Mouse (Mus musculus) embryonic facial prominence, embryonic 11.5 days (tissue): ENCODE data around the gene Man2b1. TPM values are rescaled to one million over a fixed set of nuclear protein-coding genes. Genes with fewer than 3 reads are reported as not detected.

Source experiments
- ATAC-seq: fragments of 200-750 bp; cut with Nextera tagmentation; replicated peaks from 2 replicates; pipeline ENCODE4 v1.8.0; 2017; ENCODE audit warnings: low read depth; ENCODE audit not compliant: insufficient number of reproducible peaks, low FRiP score, low TSS enrichment
- DNase-seq: peaks from one replicate; pipeline ENCODE4 v3.0.0-alpha.2; 2015; ENCODE audit warnings: low spot score
- H3K27ac ChIP-seq: fragments of 300-500 bp; sonication (generic); replicated peaks from 2 replicates; pipeline ENCODE4 v1.5.1; 2014; ENCODE audit warnings: mild to moderate bottlenecking, low read depth, low read length, control low read depth
- H3K27me3 ChIP-seq: fragments of 300-500 bp; sonication (generic); 2 replicates; pipeline ENCODE4 v1.6.1; 2014; ENCODE audit warnings: mild to moderate bottlenecking, low read length, moderate library complexity, mixed read lengths; ENCODE audit not compliant: control insufficient read depth, insufficient read depth
- H3K36me3 ChIP-seq: fragments of 300-500 bp; sonication (generic); replicated peaks from 2 replicates; pipeline ENCODE4 v1.6.1; 2014; ENCODE audit warnings: low read depth, mild to moderate bottlenecking, low read length, moderate library complexity, mixed read lengths; ENCODE audit not compliant: control insufficient read depth, insufficient read depth
- H3K4me1 ChIP-seq: fragments of 300-500 bp; sonication (generic); 2 replicates; pipeline ENCODE4 v1.6.1; 2014; ENCODE audit warnings: low read length, mixed read lengths; ENCODE audit not compliant: control insufficient read depth, insufficient read depth
- H3K4me2 ChIP-seq: fragments of 300-500 bp; sonication (generic); 2 replicates; pipeline ENCODE4 v1.6.1; 2014; ENCODE audit warnings: low read depth, mild to moderate bottlenecking, control low read depth, low read length, moderate library complexity
- H3K4me3 ChIP-seq: fragments of 300-500 bp; sonication (generic); 2 replicates; pipeline ENCODE4 v1.5.1; 2014; ENCODE audit warnings: low read depth, low read length, control low read depth
- H3K9ac ChIP-seq: fragments of 300-500 bp; sonication (generic); replicated peaks from 2 replicates; pipeline ENCODE4 v1.6.1; 2014; ENCODE audit warnings: mild to moderate bottlenecking, control low read depth, low read length
- H3K9me3 ChIP-seq: fragments of 300-500 bp; sonication (generic); replicated peaks from 2 replicates; pipeline ENCODE4 v1.6.1; 2016; ENCODE audit warnings: mild to moderate bottlenecking, low read length, inconsistent platforms, mixed read lengths; ENCODE audit not compliant: control insufficient read depth
- WGBS: fragments of 180-500 bp; shearing (Covaris S2); extraction: QIAGEN DNeasy Blood & Tissue Kit; methylation state at CpG from one replicate; pipeline ENCODE4 v1.1.7; 2014; 5-methylcytosine and 5-hydroxymethylcytosine counted together
- polyA plus RNA-seq: library from polyadenylated mRNA; unstranded; fragments of >200 nt; fragmentation: Nextera tagmentation; extraction: Ambion mirVana; gene quantifications from 2 replicates; pipeline ENCODE4 v1.2.1, GENCODE M21; 2014

The Man2b1 gene
- polyA plus RNA-seq, 1 experiment from 2014 or later, result 19.5 TPM

DNA sequence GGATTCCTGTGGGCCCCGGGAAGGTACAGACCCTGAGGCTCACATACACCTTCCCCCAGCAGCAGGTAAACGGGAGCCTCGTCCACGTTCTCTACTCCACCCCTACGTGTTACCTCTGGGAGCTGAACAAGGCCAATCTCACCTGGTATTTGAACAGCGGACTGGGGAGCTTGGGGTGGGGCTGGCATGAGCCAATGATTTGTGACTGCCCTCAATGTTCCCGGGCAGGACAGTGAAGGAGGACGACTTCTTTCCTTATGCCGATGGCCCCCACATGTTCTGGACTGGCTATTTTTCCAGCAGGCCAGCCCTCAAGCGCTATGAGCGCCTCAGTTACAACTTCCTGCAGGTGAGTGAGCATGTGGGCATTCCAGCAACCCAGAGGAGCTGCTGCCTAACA lies 7.8 kb downstream of the Man2b1 start:
- Histone ChIP-seq H3K27ac (no peak overlapping the region), H3K9ac (no peak overlapping the region), H3K36me3 (peaks cover 2% of the 10 kb centered on the region; the same call in 1 of the 2 replicates), H3K9me3 (no peaks in the 10 kb centered on the region), H3K4me3 (no peak overlapping the region), H3K27me3 (no peaks in the 10 kb centered on the region), H3K4me1 (no peaks in the 10 kb centered on the region), H3K4me2 (no peak overlapping the region)
- DNase-seq (no peak), ATAC-seq (no peak)
- 92% methylated on average over 11 of the region's 11 CpGs for WGBS

DNA sequence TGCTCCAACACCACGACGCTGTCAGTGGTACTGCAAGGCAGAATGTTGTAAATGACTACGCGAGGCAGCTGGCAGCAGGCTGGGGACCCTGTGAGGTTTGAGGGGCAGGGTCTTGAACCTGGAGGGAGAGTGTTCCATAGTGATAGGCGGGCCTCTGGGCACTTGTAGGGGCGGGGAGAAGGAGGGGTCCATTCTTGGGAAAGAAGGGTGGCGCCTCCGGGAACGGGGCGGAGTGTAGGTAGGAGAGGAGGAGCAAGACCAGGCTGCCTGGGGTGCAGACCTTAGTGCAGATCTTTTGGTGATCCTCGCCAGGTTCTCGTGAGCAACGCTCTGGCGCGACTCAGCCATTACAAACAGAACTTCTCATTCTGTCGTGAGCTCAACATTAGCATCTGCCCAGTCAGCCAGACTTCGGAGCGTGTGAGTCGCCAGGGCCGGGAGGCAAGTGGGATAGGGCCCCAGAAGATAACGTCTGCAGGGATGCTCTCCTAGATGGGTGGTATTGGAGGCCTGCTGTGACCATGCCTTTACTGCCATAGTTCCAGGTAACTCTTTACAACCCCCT lies 8.5 kb downstream of the Man2b1 start:
- Histone ChIP-seq H3K27me3 (no peaks in the 10 kb centered on the region), H3K9ac (no peak overlapping the region), H3K4me2 (no peak overlapping the region), H3K36me3 (peaks cover 2% of the 10 kb centered on the region; the same call in 1 of the 2 replicates), H3K27ac (no peak overlapping the region), H3K4me3 (no peak overlapping the region), H3K4me1 (no peaks in the 10 kb centered on the region), H3K9me3 (no peaks in the 10 kb centered on the region)
- DNase-seq, result no peak
- no peak for ATAC-seq
- 31% methylated on average over 21 of the region's 21 CpGs for WGBS

- ATAC-seq (no peak), DNase-seq (no peak)
- WGBS, result 91% methylated on average over 13 of the region's 13 CpGs
- H3K4me3 ChIP-seq, result no peak overlapping the region
- no peaks in the 10 kb centered on the region; the same call in 1 of the 2 replicates for H3K36me3 ChIP-seq
- no peak overlapping the region for H3K9ac ChIP-seq
- no peak overlapping the region for H3K27ac ChIP-seq
- H3K27me3 ChIP-seq, result no peaks in the 10 kb centered on the region
- no peaks in the 10 kb centered on the region for H3K9me3 ChIP-seq
- H3K4me1 ChIP-seq, result no peaks in the 10 kb centered on the region
- H3K4me2 ChIP-seq, result no peak overlapping the region
Observed at GRCm38 (mm10) chr8:85095051-85095450, 12.0 kb downstream of the Man2b1 start.

GRCm38 (mm10) chr8:85095566-85095965 lies 12.5 kb downstream of the Man2b1 start:
- no peak overlapping the region for H3K4me3 ChIP-seq
- no peaks in the 10 kb centered on the region for H3K9me3 ChIP-seq
- DNase-seq (no peak), ATAC-seq (no peak)
- WGBS, result 94% methylated on average over 7 of the region's 7 CpGs
- no peaks in the 10 kb centered on the region for H3K27me3 ChIP-seq
- H3K27ac ChIP-seq, result no peak overlapping the region
- no peak overlapping the region for H3K4me2 ChIP-seq
- no peaks in the 10 kb centered on the region for H3K4me1 ChIP-seq
- no peak overlapping the region for H3K9ac ChIP-seq
- no peaks in the 10 kb centered on the region; the same call in 1 of the 2 replicates for H3K36me3 ChIP-seq

DNA sequence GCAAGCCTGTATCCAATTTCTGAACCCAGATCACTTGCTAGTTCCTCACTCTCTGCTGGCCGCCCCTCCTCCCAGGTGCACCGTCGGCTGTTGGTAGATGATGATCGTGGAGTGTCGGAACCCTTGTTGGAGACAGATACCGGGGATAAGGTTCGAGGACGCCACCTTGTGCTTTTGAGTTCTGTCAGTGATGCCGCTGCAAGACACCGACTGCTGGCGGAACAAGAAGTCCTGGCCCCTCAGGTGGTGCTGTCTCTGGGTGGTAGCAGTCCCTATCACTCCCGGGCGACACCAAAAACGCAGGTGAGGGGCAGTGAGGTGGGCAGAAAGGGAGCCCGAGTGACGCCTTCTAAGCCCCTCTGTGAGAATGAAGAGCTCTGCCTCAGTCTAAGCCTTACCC lies 13.1 kb downstream of the Man2b1 start:
- Histone ChIP-seq H3K4me2 (no peak overlapping the region), H3K4me3 (no peak overlapping the region), H3K9ac (no peak overlapping the region), H3K9me3 (no peaks in the 10 kb centered on the region), H3K27me3 (no peaks in the 10 kb centered on the region), H3K27ac (no peak overlapping the region), H3K36me3 (no peaks in the 10 kb centered on the region; the same call in 1 of the 2 replicates), H3K4me1 (no peaks in the 10 kb centered on the region)
- DNase-seq (no peak), ATAC-seq (no peak)
- 91% methylated on average over 16 of the region's 16 CpGs for WGBS

- H3K27ac ChIP-seq, result no peak overlapping the region
- WGBS, result 84% methylated on average over 4 of the region's 4 CpGs
- no peaks in the 10 kb centered on the region for H3K9me3 ChIP-seq
- no peak overlapping the region for H3K4me3 ChIP-seq
- H3K9ac ChIP-seq, result no peak overlapping the region
- ATAC-seq, result no peak
- DNase-seq, result no peak
- H3K27me3 ChIP-seq, result no peaks in the 10 kb centered on the region
- H3K4me2 ChIP-seq, result no peak overlapping the region
- no peaks in the 10 kb centered on the region for H3K4me1 ChIP-seq
- H3K36me3 ChIP-seq, result no peaks in the 10 kb centered on the region; the same call in 1 of the 2 replicates
Observed at GRCm38 (mm10) chr8:85096850-85097249, 13.8 kb downstream of the Man2b1 start.

GRCm38 (mm10) chr8:85100076-85100665 lies 17.1 kb downstream of the Man2b1 start:
- Histone ChIP-seq H3K4me1 (no peaks in the 10 kb centered on the region), H3K9me3 (no peaks in the 10 kb centered on the region), H3K36me3 (no peaks in the 10 kb centered on the region; the same call in 1 of the 2 replicates), H3K27me3 (no peaks in the 10 kb centered on the region), H3K4me3 (no peak overlapping the region), H3K9ac (no peak overlapping the region), H3K4me2 (no peak overlapping the region), H3K27ac (no peak overlapping the region)
- no peak for ATAC-seq
- 84% methylated on average over 4 of the region's 4 CpGs for WGBS
- DNase-seq, result no peak

DNA sequence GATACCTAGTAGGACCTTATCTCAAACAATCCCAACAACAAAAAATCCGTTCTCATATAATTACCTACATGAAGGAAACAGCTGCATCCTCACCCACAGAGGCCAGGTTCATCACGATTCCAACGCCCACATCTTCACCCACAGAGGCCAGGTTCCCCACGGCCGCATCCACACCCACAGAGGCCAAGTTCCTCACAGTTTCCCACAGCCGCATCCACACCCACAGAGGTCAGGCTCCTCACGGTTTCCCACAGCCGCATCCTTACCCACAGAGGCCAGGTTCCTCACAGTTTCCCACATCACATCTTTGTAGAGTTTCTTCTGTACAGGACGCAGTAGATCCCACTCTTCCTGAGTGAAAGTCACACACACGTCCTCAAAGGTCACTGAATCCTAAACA lies 30.2 kb downstream of the Man2b1 start:
- no peak overlapping the region for H3K9ac ChIP-seq
- H3K27me3 ChIP-seq, result no peaks in the 10 kb centered on the region
- no peaks in the 10 kb centered on the region for H3K4me1 ChIP-seq
- no peak for ATAC-seq
- no peaks in the 10 kb centered on the region for H3K9me3 ChIP-seq
- no peak overlapping the region for H3K4me2 ChIP-seq
- WGBS, result 94% methylated on average over 10 of the region's 10 CpGs
- no peak for DNase-seq
- H3K36me3 ChIP-seq, result peaks cover 6% of the 10 kb centered on the region; the same call in 1 of the 2 replicates
- no peak overlapping the region for H3K27ac ChIP-seq
- no peak overlapping the region for H3K4me3 ChIP-seq
